17 mouse cellular contexts compared by ENCODE assay signal in genomic region chr16:32004731-32005130, GRCm38 (mm10). TPM values are rescaled to one million over a fixed set of nuclear protein-coding genes. Genes with fewer than 3 reads are reported as not detected.
DNase-seq lines count a peak whose midpoint lies in the region.
"Had no signal": no experiment of that assay in that cellular context is flagged by ENCODE, and none has a peak within 500 bp of the region (broad histone marks: within the 10 kb centered on the region; RNA-seq: fewer than 3 reads in every experiment).

No protein-coding gene starts in this region.

- intact Hi-C loops in heart, postnatal 36 days (cut with DNase I), result no loop called here

- peak; percentile 53 for DNase-seq in heart, adult 11 months
- no peak for DNase-seq in heart, postnatal 36 days
- peak; percentile 45 for DNase-seq in 3T3-L1 (ENCODE audit: low read depth, low spot score)
- peak; percentile 41 for DNase-seq in NIH3T3 (ENCODE audit: low read depth)
- DNase-seq in testis, postnatal 14 days (ENCODE audit: low spot score), result peak; percentile 59
- DNase-seq in adrenal gland, postnatal 4 days (ENCODE audit: low spot score in 2 of 2), result no peak
- no peak for DNase-seq in adrenal gland, adult 18-20 months (ENCODE audit: low spot score in 2 of 2)
- DNase-seq: adrenal gland, adult 2 months; adrenal gland, postnatal 14 days; adrenal gland, postnatal 36 days; cerebellum, adult 11 months; cerebellum, adult 18-20 months; cerebellum, adult 8-10 months; cerebellum, adult 9-11 months; cerebellum, postnatal 14 days; cerebellum, postnatal 36 days; embryo, embryonic 11 days had no signal

RNA-seq across cellular contexts. Expression of gene Senp5, which starts 1.6 kb away (rescaled TPM):
- 10 to 100 TPM; 10.4 to 12.4 TPM for total RNA-seq in heart, postnatal 36 days (2021)
- 10 to 100 TPM; 27.3 to 27.4 TPM for total RNA-seq in adrenal gland, postnatal 4 days (2021)
- 10 to 100 TPM; 22.9 to 25.7 TPM for total RNA-seq in adrenal gland, adult 18-20 months (2021)

RNA-seq across cellular contexts. Expression of gene Ncbp2, which starts 56.4 kb away (rescaled TPM):
- 10 to 100 TPM; 23.6 to 27.0 TPM for total RNA-seq in heart, postnatal 36 days (2021)
- total RNA-seq in adrenal gland, postnatal 4 days (2021), result 10 to 100 TPM; 47.9 to 48.2 TPM
- 10 to 100 TPM; 55.4 to 56.1 TPM for total RNA-seq in adrenal gland, adult 18-20 months (2021)

RNA-seq across cellular contexts. Expression of gene 0610012G03Rik, which starts 56.4 kb away (rescaled TPM):
- total RNA-seq in heart, postnatal 36 days (2021), result 10 to 100 TPM; 74.5 to 75.6 TPM
- 10 to 100 TPM; 38.5 to 39.7 TPM for total RNA-seq in adrenal gland, postnatal 4 days (2021)
- total RNA-seq in adrenal gland, adult 18-20 months (2021), result 10 to 100 TPM; 41.8 to 55.2 TPM

Comparison
In these comparisons a context has a peak if more than half of its experiments do, and no peak if none do; other contexts are left out.
1. DNase-seq: peak in heart, adult 11 months (single experiment), 3T3-L1 (single experiment), NIH3T3 (single experiment) and testis, postnatal 14 days (single experiment); none in heart, postnatal 36 days (0 of 2), adrenal gland, postnatal 4 days (0 of 2) and adrenal gland, adult 18-20 months (0 of 2).